Mouse (Mus musculus) MEL (cell line): ENCODE data around the gene 6030408B16Rik. TPM values are rescaled to one million over a fixed set of nuclear protein-coding genes. Genes with fewer than 3 reads are reported as not detected.

Experiments
- DNase-seq: peaks from one replicate; pipeline ENCODE4 v3.0.0; 2011; ENCODE audit warnings: low read depth, low spot score
- H3K27ac ChIP-seq: 2 replicates; pipeline ENCODE4 v1.5.1; 2012; ENCODE audit warnings: low read depth, mild to moderate bottlenecking, control low read depth, low read length, moderate library complexity; ENCODE audit not compliant: control insufficient read depth
- H3K27me3 ChIP-seq, 2 experiments: fragments of 150-350 bp in 1 of 2; sonication (generic) in 1 of 2; 2 replicates each; pipeline ENCODE4 v1.6.1; 2012; ENCODE audit warnings: low read length in 2 of 2, mild to moderate bottlenecking in 2 of 2, improper control_type of control experiment in 1 of 2, moderate library complexity in 1 of 2; ENCODE audit not compliant: insufficient read depth in 2 of 2, control insufficient read depth in 1 of 2
- H3K36me3 ChIP-seq, 2 experiments: 2 replicates each; pipeline ENCODE4 v1.6.1; 2012 to 2014; ENCODE audit warnings: low read length in 2 of 2, improper control_type of control experiment in 1 of 2, inconsistent platforms in 1 of 2, mild to moderate bottlenecking in 1 of 2; ENCODE audit not compliant: insufficient read depth in 2 of 2, control insufficient read depth in 1 of 2
- H3K4me1 ChIP-seq, 2 experiments: fragments of 150-350 bp in 1 of 2; sonication (generic) in 1 of 2; 2 replicates each; pipeline ENCODE4 v1.6.1; 2012; ENCODE audit warnings: low read length in 2 of 2, improper control_type of control experiment in 1 of 2, mild to moderate bottlenecking in 1 of 2; ENCODE audit not compliant: insufficient read depth in 2 of 2, control insufficient read depth in 1 of 2
- H3K4me3 ChIP-seq, 2 experiments: fragments of 150-350 bp in 1 of 2; sonication (generic) in 1 of 2; 2 replicates each; pipeline ENCODE4 v1.5.1; 2012; ENCODE audit warnings: low read depth in 2 of 2, low read length in 2 of 2, mild to moderate bottlenecking in 2 of 2, moderate library complexity in 2 of 2, control low read depth in 1 of 2, improper control_type of control experiment in 1 of 2; ENCODE audit not compliant: control insufficient read depth in 1 of 2, insufficient read depth in 1 of 2
- H3K79me2 ChIP-seq: 2 replicates; pipeline ENCODE4 v1.6.1; 2012; ENCODE audit warnings: mild to moderate bottlenecking, low read length, moderate library complexity; ENCODE audit not compliant: control insufficient read depth, poor library complexity, insufficient read depth
- H3K9ac ChIP-seq: 2 replicates; pipeline ENCODE4 v1.6.1; 2012; ENCODE audit warnings: low read depth, mild to moderate bottlenecking, control low read depth, low read length, moderate library complexity; ENCODE audit not compliant: control insufficient read depth, poor library complexity, severe bottlenecking
- H3K9me3 ChIP-seq: fragments of 150-350 bp; sonication (generic); replicated peaks from 2 replicates; pipeline ENCODE4 v1.6.1; 2012; ENCODE audit warnings: mild to moderate bottlenecking, low read length, improper control_type of control experiment, moderate library complexity; ENCODE audit not compliant: insufficient read depth
- CTCF ChIP-seq, 3 experiments: IDR thresholded peaks in 2 of 3; conservative IDR thresholded peaks in 1 of 3; 2 replicates each; pipeline ENCODE4 v1.5.1; 2011 to 2012; ENCODE audit warnings: low read length in 3 of 3, low read depth in 2 of 3, mild to moderate bottlenecking in 2 of 3, improper control_type of control experiment in 1 of 3, inconsistent platforms in 1 of 3, mixed read lengths in 1 of 3, moderate library complexity in 1 of 3; ENCODE audit not compliant: control insufficient read depth in 1 of 3, insufficient read depth in 1 of 3, poor library complexity in 1 of 3, severe bottlenecking in 1 of 3
- EP300 ChIP-seq, 2 experiments: IDR thresholded peaks; 2 replicates each; pipeline ENCODE4 v1.6.1; 2011; ENCODE audit warnings: improper control_type of control experiment in 2 of 2, low read length in 2 of 2, low read depth in 1 of 2, mild to moderate bottlenecking in 1 of 2
- ETS1 ChIP-seq: IDR thresholded peaks from 2 replicates; pipeline ENCODE4 v1.6.1; 2012; ENCODE audit warnings: low read depth, mild to moderate bottlenecking, inconsistent platforms, low read length, improper control_type of control experiment, moderate library complexity
- GABPA ChIP-seq: IDR thresholded peaks from 2 replicates; pipeline ENCODE4 v1.6.1; 2012; ENCODE audit warnings: low read depth, mild to moderate bottlenecking, inconsistent platforms, low read length, improper control_type of control experiment, moderate library complexity
- GATA1 ChIP-seq: IDR thresholded peaks from 2 replicates; pipeline ENCODE4 v1.6.1; 2011; ENCODE audit warnings: low read depth, low read length, improper control_type of control experiment
- HCFC1 ChIP-seq: IDR thresholded peaks from 2 replicates; pipeline ENCODE4 v1.6.1; 2012; ENCODE audit warnings: low read depth, mild to moderate bottlenecking, inconsistent platforms, low read length, improper control_type of control experiment, moderate library complexity
- JUND ChIP-seq: IDR thresholded peaks from 2 replicates; pipeline ENCODE4 v1.6.1; 2011; ENCODE audit warnings: low read depth, mild to moderate bottlenecking, improper control_type of control experiment, low read length
- MEF2A ChIP-seq: IDR thresholded peaks from 2 replicates; pipeline ENCODE4 v1.6.1; 2014; ENCODE audit warnings: low read depth, mild to moderate bottlenecking, inconsistent platforms, low read length, improper control_type of control experiment; ENCODE audit not compliant: poor library complexity, insufficient replicate concordance, severe bottlenecking; ENCODE audit errors: extremely low read depth
- MYB ChIP-seq: IDR thresholded peaks from 2 replicates; pipeline ENCODE4 v1.6.1; 2011; ENCODE audit warnings: mild to moderate bottlenecking, low read depth, low read length, improper control_type of control experiment
- MYC ChIP-seq: IDR thresholded peaks from 2 replicates; pipeline ENCODE4 v1.6.1; 2011; ENCODE audit warnings: low read depth, mild to moderate bottlenecking, low read length, improper control_type of control experiment, moderate library complexity
- NRF1 ChIP-seq: IDR thresholded peaks from 2 replicates; pipeline ENCODE4 v1.6.1; 2014; ENCODE audit warnings: low read depth, mild to moderate bottlenecking, inconsistent platforms, low read length, improper control_type of control experiment, moderate library complexity; ENCODE audit not compliant: poor library complexity, insufficient read depth, severe bottlenecking
- POLR2A ChIP-seq, 2 experiments: IDR thresholded peaks; 2 replicates each; pipeline ENCODE4 v1.6.1; 2011 to 2012; ENCODE audit warnings: low read length in 2 of 2, mild to moderate bottlenecking in 2 of 2, control low read depth in 1 of 2, improper control_type of control experiment in 1 of 2, low read depth in 1 of 2, moderate library complexity in 1 of 2; ENCODE audit not compliant: control insufficient read depth in 1 of 2, insufficient read depth in 1 of 2, poor library complexity in 1 of 2
- POLR2AphosphoS2 ChIP-seq: IDR thresholded peaks from 2 replicates; pipeline ENCODE4 v1.6.1; 2011; ENCODE audit warnings: low read length, improper control_type of control experiment
- POLR2AphosphoS5 ChIP-seq: IDR thresholded peaks from 2 replicates; pipeline ENCODE4 v1.6.1; 2012; ENCODE audit warnings: low read depth, borderline replicate concordance, mild to moderate bottlenecking, inconsistent platforms, low read length, moderate library complexity, mixed read lengths
- RAD21 ChIP-seq: IDR thresholded peaks from 2 replicates; pipeline ENCODE4 v1.6.1; 2011; ENCODE audit warnings: mild to moderate bottlenecking, low read depth, low read length, improper control_type of control experiment
- TBP ChIP-seq: IDR thresholded peaks from 2 replicates; pipeline ENCODE4 v1.8.0; 2011; ENCODE audit warnings: low read depth, low read length, improper control_type of control experiment
- USF1 ChIP-seq: IDR thresholded peaks from 2 replicates; pipeline ENCODE4 v1.6.1; 2014; ENCODE audit warnings: low read depth, mild to moderate bottlenecking, inconsistent platforms, low read length, improper control_type of control experiment, moderate library complexity
- ZKSCAN1 ChIP-seq: IDR thresholded peaks from 2 replicates; pipeline ENCODE4 v1.6.1; 2012; ENCODE audit warnings: low read depth, mild to moderate bottlenecking, inconsistent platforms, low read length, improper control_type of control experiment, moderate library complexity
- ZNF384 ChIP-seq: IDR thresholded peaks from 2 replicates; pipeline ENCODE4 v1.6.1; 2012; ENCODE audit warnings: low read depth, mild to moderate bottlenecking, inconsistent platforms, low read length, improper control_type of control experiment
- polyA plus RNA-seq, 2 experiments: library from polyadenylated mRNA; stranded (reverse) in 1 of 2; unstranded in 1 of 2; fragments of >175 nt in 1 of 2; fragments of >200 nt in 1 of 2; gene quantifications; 2 replicates each; pipeline versions ENCODE4 v1.2.1 to v1.2.4; 2012; ENCODE audit warnings: low replicate concordance in 2 of 2, low read depth in 1 of 2; ENCODE audit not compliant: insufficient read length in 2 of 2, insufficient read depth in 1 of 2, missing spikeins in 1 of 2
- total RNA-seq: library from RNA; depleted of rRNA; stranded (reverse); fragments of 300-350 nt; gene quantifications from 2 replicates; pipeline ENCODE4 v1.2.3, GENCODE M21; 2012

Gene 6030408B16Rik
- total and polyA plus RNA-seq, 3 experiments = 0.12 to 0.18 TPM; not detected in 1

DNA sequence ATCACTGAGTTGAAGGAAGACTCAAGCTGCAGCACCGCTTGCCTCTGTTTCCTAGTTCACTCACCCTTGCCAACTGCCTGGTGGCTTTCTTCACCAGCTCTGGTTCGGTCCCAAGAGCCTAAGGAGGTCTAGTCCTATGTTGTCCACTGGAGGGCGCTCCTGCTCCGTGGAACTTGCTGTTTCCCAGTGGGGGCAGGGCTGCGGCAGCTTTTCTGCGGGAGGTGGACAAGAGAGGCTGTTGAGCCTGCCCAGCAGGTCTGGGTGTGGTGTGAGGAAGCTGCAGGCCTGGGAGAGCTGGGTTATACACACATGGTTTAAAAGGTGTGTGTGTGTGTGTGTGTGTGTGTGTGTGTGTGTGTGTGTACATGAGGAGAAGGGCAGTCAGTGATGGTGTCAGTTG is 34.3 kb downstream of the 6030408B16Rik start (continued):
- no peak for TF ChIP-seq NRF1
- no peak for TF ChIP-seq GATA1

DNA sequence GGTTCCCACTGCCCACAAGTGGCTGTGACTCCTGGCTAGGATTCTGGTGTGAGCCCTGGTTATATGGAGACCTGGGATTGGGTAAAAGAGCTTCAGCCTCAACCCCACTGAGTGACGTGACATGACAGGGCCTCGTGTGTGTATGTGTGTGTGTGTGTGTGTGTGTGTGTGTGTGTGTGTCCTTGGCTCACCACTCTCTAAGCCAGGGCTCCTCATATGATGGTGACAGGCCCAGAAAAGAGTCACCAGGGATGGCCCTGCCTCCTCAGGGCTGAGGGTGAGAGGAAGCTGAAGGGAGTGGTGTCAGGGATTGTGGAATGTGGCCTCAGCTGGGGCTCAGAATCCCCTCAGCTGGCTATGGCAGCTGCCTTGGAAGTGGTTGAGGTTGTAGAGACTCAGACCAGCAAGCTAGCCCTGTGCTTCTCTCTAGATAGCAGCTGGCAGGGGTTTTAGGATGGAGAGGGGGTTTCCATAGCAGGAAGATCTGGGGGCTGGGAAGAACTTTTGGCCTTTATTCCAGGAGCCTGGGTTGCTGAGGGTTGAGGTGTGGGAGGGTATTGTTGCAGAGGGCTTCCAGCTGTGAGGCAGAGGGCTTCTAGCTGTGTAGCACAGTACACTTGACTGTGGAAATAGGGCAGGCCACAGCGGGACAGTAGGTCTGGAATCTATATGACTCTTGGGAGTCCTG is 36.0 kb downstream of the 6030408B16Rik start:
- H3K9me3 ChIP-seq = no peaks in the 10 kb centered on the region
- TF ChIP-seq MYC = no peak
- TF ChIP-seq ETS1 = no peak
- no peak for TF ChIP-seq TBP
- TF ChIP-seq NRF1 = no peak
- TF ChIP-seq HCFC1 = no peak
- TF ChIP-seq USF1 = no peak
- no peak for TF ChIP-seq EP300 (IDR thresholded peaks at IDR 0.05; ENCODE audit: low read depth in 1 of 2, low read length in 2 of 2)
- TF ChIP-seq POLR2AphosphoS5 = no peak
- no peak for TF ChIP-seq JUND
- no peak for TF ChIP-seq GABPA
- no peak for TF ChIP-seq RAD21
- no peak for TF ChIP-seq MYB
- TF ChIP-seq CTCF (IDR thresholded peaks at IDR 0.05 in 2 of 3, conservative IDR thresholded peaks at IDR 0.05 in 1 of 3; ENCODE audit: control insufficient read depth in 1 of 3, insufficient read depth in 1 of 3, low read depth in 2 of 3, low read length in 3 of 3, poor library complexity in 1 of 3, severe bottlenecking in 1 of 3) = no peak
- no peak for TF ChIP-seq ZNF384
- TF ChIP-seq MEF2A = no peak
- TF ChIP-seq, all 39 proteins: peak for 0
- Histone ChIP-seq H3K9ac (no peak overlapping the region), H3K4me3 (no peak overlapping the region), H3K27ac (no peak overlapping the region), H3K4me1 (no peaks in the 10 kb centered on the region), H3K27me3 (no peaks in the 10 kb centered on the region), H3K36me3 (no peaks in the 10 kb centered on the region), H3K79me2 (no peaks in the 10 kb centered on the region)
- no peak for DNase-seq

DNA sequence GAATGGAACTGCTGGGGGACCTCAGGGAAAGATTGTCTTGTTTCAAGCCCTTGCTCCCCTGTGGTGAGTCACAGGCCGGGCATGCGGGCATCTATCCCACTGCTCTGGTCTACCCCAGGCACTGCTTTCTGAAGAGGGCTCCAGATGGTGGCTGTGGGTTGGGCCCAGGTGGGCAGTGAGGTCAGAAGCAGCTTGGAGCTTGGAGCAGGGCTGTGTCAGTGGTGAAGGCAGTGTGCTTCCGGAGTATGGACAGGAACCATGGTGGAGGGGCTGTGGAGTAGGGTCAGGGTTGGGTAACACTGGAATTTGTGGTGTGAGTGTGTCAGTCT is 36.5 kb downstream of the 6030408B16Rik start:
- DNase-seq = no peak
- H3K9me3 ChIP-seq = no peaks in the 10 kb centered on the region
- no peaks in the 10 kb centered on the region for H3K27me3 ChIP-seq
- H3K4me3 ChIP-seq = no peak overlapping the region
- H3K9ac ChIP-seq = no peak overlapping the region
- H3K36me3 ChIP-seq = no peaks in the 10 kb centered on the region
- TF ChIP-seq POLR2AphosphoS2 (no peak), ZKSCAN1 (no peak), CTCF (IDR thresholded peaks at IDR 0.05 in 2 of 3, conservative IDR thresholded peaks at IDR 0.05 in 1 of 3; ENCODE audit: control insufficient read depth in 1 of 3, insufficient read depth in 1 of 3, low read depth in 2 of 3, low read length in 3 of 3, poor library complexity in 1 of 3, severe bottlenecking in 1 of 3) (no peak), TBP (no peak), MYB (no peak), USF1 (no peak), POLR2A (IDR thresholded peaks at IDR 0.05; ENCODE audit: control insufficient read depth in 1 of 2, insufficient read depth in 1 of 2, low read depth in 1 of 2, low read length in 2 of 2, poor library complexity in 1 of 2) (no peak)
- H3K79me2 ChIP-seq = no peaks in the 10 kb centered on the region
- no peaks in the 10 kb centered on the region for H3K4me1 ChIP-seq
- H3K27ac ChIP-seq = no peak overlapping the region
